ENCODE assay signal across 17 mouse cellular contexts in the genomic region with DNA sequence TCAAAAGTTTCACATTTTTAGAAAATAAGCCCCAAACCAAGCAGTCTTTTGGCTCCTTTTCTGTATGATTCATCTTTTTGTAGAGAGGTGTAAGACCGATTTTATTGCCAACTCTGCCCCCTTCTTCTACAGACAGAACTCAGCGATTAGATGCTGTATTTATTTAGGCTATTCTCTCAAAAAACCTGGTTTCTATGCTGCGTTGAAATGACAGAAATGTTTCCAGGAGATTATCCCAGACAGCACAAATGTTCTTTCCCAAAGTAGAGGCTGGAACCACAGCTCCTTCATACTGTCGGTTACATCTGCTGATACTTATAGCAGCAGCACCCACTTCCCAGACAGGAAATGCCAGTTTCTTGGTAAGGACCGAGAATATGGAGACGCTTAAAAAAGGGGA.
"Had no signal": no experiment of that assay in that cellular context is flagged by ENCODE, and none has a peak within 500 bp of the region (broad histone marks: within the 10 kb centered on the region; RNA-seq: fewer than 3 reads in every experiment).

No protein-coding gene starts in this region.

- H3K4me3 ChIP-seq: layer of hippocampus, adult 2 months; limb, embryonic 10.5 days; limb, embryonic 13.5 days; liver, embryonic 12.5 days; liver, embryonic 15.5 days had no signal

- H3K27ac ChIP-seq: kidney, postnatal 0 days; layer of hippocampus, adult 2 months; limb, embryonic 10.5 days; limb, embryonic 13.5 days; liver, embryonic 12.5 days; liver, embryonic 15.5 days; stomach, postnatal 0 days had no signal

- H3K9ac ChIP-seq: limb, embryonic 13.5 days; liver, embryonic 12.5 days; liver, embryonic 15.5 days had no signal

- H3K36me3 ChIP-seq: limb, embryonic 10.5 days; limb, embryonic 13.5 days; liver, embryonic 12.5 days; liver, embryonic 15.5 days had no signal

- H3K27me3 ChIP-seq: limb, embryonic 13.5 days had no signal

- DNase-seq: kidney, adult 2 months; kidney, postnatal 25 days; layer of hippocampus, adult 9-11 months; liver; lung, adult 18-20 months; lung, postnatal 4 days; midbrain, embryonic 14.5 days; thymus, postnatal 25 days had no signal

- H3K9me3 ChIP-seq: limb, embryonic 10.5 days; limb, embryonic 13.5 days; liver, embryonic 12.5 days; liver, embryonic 15.5 days had no signal

- ATAC-seq: intestine, postnatal 0 days; liver, embryonic 12.5 days had no signal

- H3K4me2 ChIP-seq: limb, embryonic 13.5 days; liver, embryonic 12.5 days; liver, embryonic 15.5 days; midbrain, embryonic 11.5 days had no signal
